Mouse (Mus musculus) megakaryocyte, embryonic 14.5 days (primary cell): ENCODE data around the gene Fam118a.

Experiments used
- FLI1 ChIP-seq: IDR thresholded peaks from 2 replicates; pipeline ENCODE4 v1.6.1; 2012; ENCODE audit warnings: low read length, inconsistent platforms, mixed read lengths
- GATA1 ChIP-seq: IDR thresholded peaks from 3 replicates; pipeline ENCODE4 v1.6.1; 2012; ENCODE audit warnings: mixed read lengths, low read length, inconsistent platforms, borderline replicate concordance

- TF ChIP-seq GATA1, result no peak
- TF ChIP-seq FLI1, result no peak
Measured at GRCm38 (mm10) chr15:85041546-85042225, 12.9 kb downstream of the Fam118a start.
